In genomic region chr7:25599663-25600062, GRCm38 (mm10) we compare ENCODE assay signal across 9 mouse cellular contexts. TPM values are rescaled to one million over a fixed set of nuclear protein-coding genes. Genes with fewer than 3 reads are reported as not detected.
DNase-seq lines count a peak whose midpoint lies in the region; ATAC-seq and TF ChIP-seq lines count a peak whose summit lies in the region.
"Had no signal": no experiment of that assay in that cellular context is flagged by ENCODE, and none has a peak within 500 bp of the region (broad histone marks: within the 10 kb centered on the region; RNA-seq: fewer than 3 reads in every experiment).

No protein-coding gene starts in this region.

- no peaks in the 10 kb centered on the region for H3K9me3 ChIP-seq in ES-E14 (ENCODE audit: control insufficient read depth, insufficient read depth, low read depth, low read length)
- H3K9me3 ChIP-seq in embryonic facial prominence, embryonic 11.5 days (replicated peaks; ENCODE audit: control insufficient read depth, low read length), result no peaks in the 10 kb centered on the region
- H3K9me3 ChIP-seq in hindbrain, embryonic 11.5 days (ENCODE audit: control insufficient read depth, low read length), result no peaks in the 10 kb centered on the region
- H3K9me3 ChIP-seq: limb, embryonic 12.5 days had no signal

- no peak for ATAC-seq in embryonic facial prominence, embryonic 11.5 days (replicated peaks; ENCODE audit: insufficient number of reproducible peaks, low FRiP score, low TSS enrichment, low read depth)
- no peak for ATAC-seq in hindbrain, embryonic 11.5 days (ENCODE audit: low FRiP score)

- peak; percentile 89 for DNase-seq in ES-E14 (ENCODE audit: low read depth, low spot score)
- peak; percentile 77 for DNase-seq in adrenal gland, postnatal 14 days
- DNase-seq in embryonic facial prominence, embryonic 11.5 days (ENCODE audit: low spot score), result peak; percentile 87
- DNase-seq in hindbrain, embryonic 11.5 days (ENCODE audit: low spot score), result peak; percentile 88
- peak; percentile 61 for DNase-seq in layer of hippocampus, adult 9-11 months
- DNase-seq in lung, postnatal 25 days (ENCODE audit: low spot score), result peak; percentile 64
- DNase-seq in right cerebral cortex, postnatal 10 days (ENCODE audit: low spot score in 2 of 2), result peak; percentile 68 to 81
- peak; percentile 60 for DNase-seq in yolk sac, embryonic 10.5 days (ENCODE audit: low spot score)

- H3K9ac ChIP-seq in ES-E14 (ENCODE audit: insufficient read depth, low read depth, low read length, poor library complexity, severe bottlenecking), result no peak overlapping the region
- no peak overlapping the region for H3K9ac ChIP-seq in embryonic facial prominence, embryonic 11.5 days (replicated peaks; ENCODE audit: low read length)
- no peak overlapping the region for H3K9ac ChIP-seq in hindbrain, embryonic 11.5 days (ENCODE audit: low read depth, low read length)
- H3K9ac ChIP-seq: limb, embryonic 12.5 days had no signal

- H3K36me3 ChIP-seq in ES-E14 (ENCODE audit: control insufficient read depth, insufficient read depth, low read length, poor library complexity, severe bottlenecking), result no peaks in the 10 kb centered on the region
- no peaks in the 10 kb centered on the region for H3K36me3 ChIP-seq in embryonic facial prominence, embryonic 11.5 days (replicated peaks; ENCODE audit: control insufficient read depth, insufficient read depth, low read depth, low read length)
- no peaks in the 10 kb centered on the region for H3K36me3 ChIP-seq in hindbrain, embryonic 11.5 days (ENCODE audit: control insufficient read depth, insufficient read depth, low read length)
- H3K36me3 ChIP-seq: limb, embryonic 12.5 days had no signal

- no peaks in the 10 kb centered on the region for H3K27me3 ChIP-seq in embryonic facial prominence, embryonic 11.5 days (ENCODE audit: control insufficient read depth, insufficient read depth, low read length)
- H3K27me3 ChIP-seq in hindbrain, embryonic 11.5 days (ENCODE audit: control insufficient read depth, insufficient read depth, low read length), result no peaks in the 10 kb centered on the region
- H3K27me3 ChIP-seq: limb, embryonic 12.5 days had no signal

- in situ Hi-C loops in ES-E14 (cut with MboI; ENCODE audit: low sequenced_read_pairs in 2 of 2, unreplicated experiment in 2 of 2), result loop anchor here (5.0 to 25.0 kb wide), 4 partner anchors 112 to 177 kb away; partner anchors contain the start of gene Ceacam1 (in 1 of the 2)

- H3K4me2 ChIP-seq in embryonic facial prominence, embryonic 11.5 days (ENCODE audit: low read depth, low read length), result no peak overlapping the region
- H3K4me2 ChIP-seq in hindbrain, embryonic 11.5 days (replicated peaks; ENCODE audit: low read depth, low read length), result no peak overlapping the region
- H3K4me2 ChIP-seq: limb, embryonic 12.5 days had no signal

- 15% methylated on average over 10 of the region's 10 CpGs for WGBS in embryonic facial prominence, embryonic 11.5 days
- WGBS in hindbrain, embryonic 11.5 days, result 16% methylated on average over 10 of the region's 10 CpGs

- H3K4me3 ChIP-seq in ES-E14 (ENCODE audit: insufficient read depth in 1 of 2, low read depth in 1 of 2, low read length in 2 of 2, poor library complexity in 1 of 2, severe bottlenecking in 1 of 2), result no peak overlapping the region
- no peak overlapping the region for H3K4me3 ChIP-seq in embryonic facial prominence, embryonic 11.5 days (ENCODE audit: low read depth, low read length)
- no peak overlapping the region for H3K4me3 ChIP-seq in hindbrain, embryonic 11.5 days (ENCODE audit: low read depth, low read length)
- H3K4me3 ChIP-seq: limb, embryonic 12.5 days had no signal

- 0 out of 4 replicates have a peak, but pooled peaks cover 2 to 4% of the 10 kb centered on the region in 2 experiments for H3K4me1 ChIP-seq in ES-E14 (ENCODE audit: control insufficient read depth in 2 of 2, insufficient read depth in 2 of 2, low read length in 2 of 2, poor library complexity in 1 of 2)
- H3K4me1 ChIP-seq in embryonic facial prominence, embryonic 11.5 days (ENCODE audit: control insufficient read depth, insufficient read depth, low read length), result no peaks in the 10 kb centered on the region
- H3K4me1 ChIP-seq in hindbrain, embryonic 11.5 days (replicated peaks; ENCODE audit: control insufficient read depth, insufficient read depth, low read length), result no peaks in the 10 kb centered on the region
- H3K4me1 ChIP-seq: limb, embryonic 12.5 days had no signal

- H3K27ac ChIP-seq in ES-E14 (ENCODE audit: insufficient read depth, low read depth, low read length, poor library complexity, severe bottlenecking), result no peak overlapping the region
- no peak overlapping the region for H3K27ac ChIP-seq in embryonic facial prominence, embryonic 11.5 days (replicated peaks; ENCODE audit: low read depth, low read length)
- H3K27ac ChIP-seq in hindbrain, embryonic 11.5 days (ENCODE audit: low read depth, low read length), result no peak overlapping the region
- H3K27ac ChIP-seq: limb, embryonic 12.5 days had no signal

TF ChIP-seq in ES-E14, 5 proteins besides CTCF, POLR2A, EP300 and RAD21:
- TF ChIP-seq HCFC1 (IDR thresholded peaks at IDR 0.05; ENCODE audit: borderline replicate concordance, insufficient read depth, low read length) (no peak), ZC3H11A (IDR thresholded peaks at IDR 0.05; ENCODE audit: borderline replicate concordance, low read depth, low read length) (peak; percentile 99)

RNA-seq across cellular contexts. Expression of gene Erich4, which starts 16.0 kb away (rescaled TPM):
- total RNA-seq in ES-E14 (2012; rRNA removed), result not detected in 2 replicates
- total RNA-seq in adrenal gland, postnatal 14 days (2021), result not detected in 2 replicates
- polyA plus RNA-seq in embryonic facial prominence, embryonic 11.5 days (2014; fragmentation: Nextera tagmentation; extraction: Ambion mirVana), result not detected in 2 replicates
- polyA plus RNA-seq in hindbrain, embryonic 11.5 days (2014; fragmentation: Nextera tagmentation; extraction: Ambion mirVana), result not detected in 2 replicates
- polyA plus RNA-seq: limb, embryonic 12.5 days had no signal

RNA-seq across cellular contexts. Expression of gene Dmac2, which starts 19.6 kb away (rescaled TPM):
- 30.0 and 39.3 TPM in 2 replicates for total RNA-seq in ES-E14 (2012; rRNA removed)
- total RNA-seq in adrenal gland, postnatal 14 days (2021), result 37.4 and 43.7 TPM in 2 replicates
- polyA plus RNA-seq in embryonic facial prominence, embryonic 11.5 days (2014; fragmentation: Nextera tagmentation; extraction: Ambion mirVana), result 32.4 and 36.8 TPM in 2 replicates
- polyA plus RNA-seq in hindbrain, embryonic 11.5 days (2014; fragmentation: Nextera tagmentation; extraction: Ambion mirVana), result 25.1 and 25.5 TPM in 2 replicates

RNA-seq across cellular contexts. Expression of gene B3gnt8, which starts 26.8 kb away (rescaled TPM):
- 1.7 and 2.3 TPM in 2 replicates for total RNA-seq in ES-E14 (2012; rRNA removed)
- total RNA-seq in adrenal gland, postnatal 14 days (2021), result 3.6 and 6.2 TPM in 2 replicates
- polyA plus RNA-seq in embryonic facial prominence, embryonic 11.5 days (2014; fragmentation: Nextera tagmentation; extraction: Ambion mirVana), result 0.66 and 1.0 TPM in 2 replicates
- 0.36 and 0.91 TPM in 2 replicates for polyA plus RNA-seq in hindbrain, embryonic 11.5 days (2014; fragmentation: Nextera tagmentation; extraction: Ambion mirVana)

RNA-seq across cellular contexts. Expression of gene Bckdha, which starts 59.1 kb away (rescaled TPM):
- 96.0 and 116 TPM in 2 replicates for total RNA-seq in ES-E14 (2012; rRNA removed)
- 255 and 258 TPM in 2 replicates for total RNA-seq in adrenal gland, postnatal 14 days (2021)
- polyA plus RNA-seq in embryonic facial prominence, embryonic 11.5 days (2014; fragmentation: Nextera tagmentation; extraction: Ambion mirVana), result 45.1 and 55.4 TPM in 2 replicates
- polyA plus RNA-seq in hindbrain, embryonic 11.5 days (2014; fragmentation: Nextera tagmentation; extraction: Ambion mirVana), result 32.9 and 35.2 TPM in 2 replicates

RNA-seq across cellular contexts. Expression of gene Exosc5, which starts 59.3 kb away (rescaled TPM):
- 170 and 182 TPM in 2 replicates for total RNA-seq in ES-E14 (2012; rRNA removed)
- 43.3 and 53.2 TPM in 2 replicates for total RNA-seq in adrenal gland, postnatal 14 days (2021)
- polyA plus RNA-seq in embryonic facial prominence, embryonic 11.5 days (2014; fragmentation: Nextera tagmentation; extraction: Ambion mirVana), result 63.1 and 69.5 TPM in 2 replicates
- 48.1 and 49.9 TPM in 2 replicates for polyA plus RNA-seq in hindbrain, embryonic 11.5 days (2014; fragmentation: Nextera tagmentation; extraction: Ambion mirVana)
